Mouse (Mus musculus) ZHBTc4 (cell line): ENCODE data around the gene Batf.
"Not testable (repeated sequence)": the region's sequence is repeated elsewhere in the genome, so short reads cannot be mapped to it uniquely, and the experiment has no call there.

Experiments
- DNase-seq: peaks from one replicate; pipeline ENCODE4 v3.0.0-alpha.2; 2011; ENCODE audit warnings: low read depth, low spot score

Batf gene

DNA sequence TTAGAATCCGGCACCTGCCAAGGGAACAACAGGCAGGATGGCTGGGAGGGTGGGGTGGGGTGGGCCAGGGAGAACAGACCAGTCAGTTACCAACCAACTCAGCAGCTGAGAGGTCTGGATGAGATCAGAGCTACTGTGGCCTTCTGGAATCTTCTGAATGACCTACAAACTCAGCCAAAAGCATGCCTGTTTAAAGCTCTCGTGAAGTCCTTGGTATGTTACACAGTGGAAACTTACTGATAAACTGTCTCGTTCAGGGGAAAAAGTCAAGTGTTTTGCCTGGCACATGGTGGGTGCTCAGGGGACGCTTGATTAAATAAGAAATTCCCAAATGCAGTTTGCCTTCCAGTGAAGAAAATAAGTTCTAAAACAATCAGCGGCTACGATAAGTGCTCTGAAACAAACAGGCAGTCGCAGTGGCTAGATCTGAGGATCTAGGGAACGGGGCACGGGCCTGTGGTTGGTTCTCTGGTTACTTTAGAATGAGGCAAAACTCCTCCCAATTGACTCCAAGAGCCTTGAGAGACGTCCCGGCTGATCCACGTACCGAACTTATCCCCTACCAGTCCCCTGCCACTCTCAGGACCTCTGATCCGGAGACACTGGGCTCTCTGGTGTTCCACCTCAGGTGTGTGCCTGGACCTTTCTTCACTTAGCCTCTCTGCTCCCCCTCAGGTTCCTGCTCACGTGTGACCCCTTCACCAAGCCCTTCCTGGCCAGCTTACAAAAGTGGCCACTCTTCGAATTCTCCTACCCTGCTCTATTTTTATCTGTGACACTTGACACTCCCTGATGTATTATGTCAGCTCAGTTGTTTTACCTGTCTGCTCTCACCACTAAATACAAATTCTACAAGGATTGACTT is 1.8 kb upstream of the Batf start:
- DNase-seq: no peak

DNA sequence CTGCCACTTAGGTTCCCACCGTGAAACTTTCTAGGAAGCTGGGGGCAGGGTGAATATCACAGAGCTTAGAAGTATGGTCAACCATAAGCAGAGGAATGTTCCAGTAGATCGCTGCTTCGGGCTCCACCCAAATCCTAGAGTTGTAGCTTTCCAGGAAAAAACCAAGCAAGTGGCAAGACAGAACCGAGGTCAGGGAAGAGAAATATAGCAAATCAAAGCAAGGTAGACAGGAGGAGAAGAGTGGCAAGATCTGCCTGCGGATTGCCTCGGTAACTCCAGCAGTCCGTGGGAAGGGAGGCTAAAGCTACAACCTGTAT is 706 bp downstream of the Batf start:
- DNase-seq: no peak

DNA sequence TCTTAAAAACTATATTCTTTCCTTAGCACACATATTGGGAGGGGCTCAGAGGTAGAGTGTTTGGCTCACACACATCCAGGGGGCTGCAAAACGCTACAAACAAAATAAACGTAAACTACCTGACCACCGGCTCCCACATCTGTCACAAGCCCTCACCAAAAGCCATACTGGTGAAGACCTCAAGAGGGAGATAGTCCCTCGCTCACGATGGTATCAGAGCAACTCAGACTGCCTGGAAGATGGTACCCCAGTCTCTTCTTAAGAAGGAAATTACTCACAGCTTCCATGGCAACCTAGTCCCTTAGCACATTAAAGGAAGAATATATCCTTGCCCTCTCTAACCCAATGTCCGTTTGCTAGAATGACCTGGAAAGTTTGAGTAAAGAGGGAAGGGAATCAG is 1.4 kb downstream of the Batf start:
- DNase-seq: peak; percentile 20

DNA sequence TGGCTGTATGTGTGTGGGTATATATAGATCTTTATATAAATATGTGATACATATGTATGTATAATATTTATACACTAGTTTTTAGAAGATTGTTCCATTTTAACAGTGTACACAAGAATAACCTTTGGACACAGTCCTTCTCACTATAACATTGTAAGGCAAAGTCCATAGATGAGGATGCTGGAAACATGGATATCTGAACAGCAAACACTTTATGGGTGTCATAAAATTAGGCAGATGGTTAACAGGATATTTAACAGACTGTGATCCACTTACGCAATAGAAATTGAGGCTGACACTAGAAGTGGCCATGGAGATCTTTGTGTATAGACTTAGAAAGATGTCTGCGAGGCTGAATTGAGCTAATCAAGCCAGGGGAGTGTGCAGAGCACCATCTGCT is 9.3 kb downstream of the Batf start:
- no peak for DNase-seq

DNA sequence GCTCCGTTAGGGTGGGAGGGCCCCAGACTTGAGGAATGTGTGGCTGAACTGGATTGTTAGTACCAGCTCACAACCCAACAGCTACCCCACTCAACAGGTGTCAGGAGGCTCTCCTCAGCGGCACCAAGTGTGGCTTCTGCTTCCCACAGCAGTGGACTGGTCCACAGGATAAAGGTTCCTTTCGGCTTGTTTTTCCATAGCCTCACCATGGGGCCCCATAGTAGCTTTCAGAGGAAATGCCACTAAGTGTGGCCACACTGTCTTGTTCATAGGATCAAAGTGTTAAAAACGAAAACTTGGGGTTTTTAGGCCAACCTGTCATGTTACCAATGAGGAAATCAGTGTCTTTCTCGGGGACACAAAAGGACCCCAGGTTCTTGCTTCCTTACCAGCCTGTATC is 10.0 kb downstream of the Batf start:
- DNase-seq: no peak

DNA sequence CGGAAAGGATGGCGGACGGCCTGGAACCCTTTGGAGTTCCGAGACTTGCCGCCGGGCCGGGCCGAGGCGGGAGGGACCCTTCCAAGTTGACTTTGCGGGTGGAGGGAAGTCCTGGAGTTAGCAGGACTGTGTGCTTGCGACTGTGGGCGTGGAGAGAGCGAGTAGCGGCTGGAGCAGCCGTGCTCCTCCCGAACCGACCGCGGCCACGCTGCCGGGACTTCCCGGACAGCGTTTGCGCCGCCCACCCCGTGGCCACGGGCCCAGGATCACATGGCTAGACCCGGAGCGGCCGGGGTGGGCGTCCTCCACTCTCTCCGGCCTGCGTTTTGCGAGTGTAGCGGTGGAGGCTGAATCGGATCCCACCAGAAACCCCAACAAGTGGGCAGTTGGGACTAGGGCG is 11.7 kb downstream of the Batf start:
- not testable (repeated sequence) for DNase-seq

DNA sequence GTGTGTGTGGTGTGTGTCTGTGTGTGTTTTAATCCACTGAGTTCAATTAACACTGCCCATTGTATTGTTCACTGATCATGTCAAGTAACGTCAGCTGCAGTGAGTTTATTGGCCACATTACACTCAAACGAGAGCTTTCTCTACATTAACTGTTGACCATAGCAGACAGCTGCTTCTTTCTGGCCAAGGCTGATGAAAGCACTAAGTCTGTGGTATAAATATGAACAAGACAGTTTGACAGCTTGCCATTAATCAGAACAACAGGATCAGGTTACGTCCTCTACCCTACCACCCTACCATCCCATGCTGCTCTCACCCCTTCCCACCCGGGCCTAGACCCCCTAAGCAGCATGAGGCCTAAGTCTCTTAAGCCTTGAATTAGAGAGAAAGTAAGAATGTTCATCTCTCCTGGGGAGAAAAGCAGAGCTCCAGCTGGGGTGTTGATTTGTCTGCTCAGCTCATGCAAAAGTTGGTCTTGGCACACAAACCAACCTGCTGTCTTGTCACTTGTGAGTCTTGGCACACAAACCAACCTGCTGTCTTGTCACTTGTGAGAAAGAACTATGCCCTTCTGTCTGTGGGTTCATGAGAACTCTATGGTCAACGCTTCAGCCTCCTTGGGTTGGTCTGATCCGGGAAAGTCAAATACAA is 13.8 kb downstream of the Batf start:
- no peak for DNase-seq

DNA sequence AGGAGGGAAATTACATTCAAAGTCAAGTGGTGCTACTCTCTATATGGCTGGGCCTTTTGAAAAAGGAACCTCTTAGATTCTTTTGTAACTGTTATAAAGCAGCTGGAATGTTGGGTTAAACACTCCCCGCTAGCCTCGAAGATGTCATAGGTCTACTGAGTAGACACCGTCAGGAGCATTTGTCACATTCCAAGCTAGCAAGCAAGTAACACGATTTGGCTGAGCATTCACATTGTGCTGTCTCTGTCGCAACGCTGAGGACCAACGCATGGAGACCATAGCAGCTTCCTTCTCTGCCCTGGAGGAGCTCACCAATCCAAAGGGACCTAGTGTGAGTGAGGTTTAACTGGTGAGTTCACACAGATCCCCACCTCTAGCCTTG is 14.4 kb downstream of the Batf start:
- peak; percentile 47 for DNase-seq

DNA sequence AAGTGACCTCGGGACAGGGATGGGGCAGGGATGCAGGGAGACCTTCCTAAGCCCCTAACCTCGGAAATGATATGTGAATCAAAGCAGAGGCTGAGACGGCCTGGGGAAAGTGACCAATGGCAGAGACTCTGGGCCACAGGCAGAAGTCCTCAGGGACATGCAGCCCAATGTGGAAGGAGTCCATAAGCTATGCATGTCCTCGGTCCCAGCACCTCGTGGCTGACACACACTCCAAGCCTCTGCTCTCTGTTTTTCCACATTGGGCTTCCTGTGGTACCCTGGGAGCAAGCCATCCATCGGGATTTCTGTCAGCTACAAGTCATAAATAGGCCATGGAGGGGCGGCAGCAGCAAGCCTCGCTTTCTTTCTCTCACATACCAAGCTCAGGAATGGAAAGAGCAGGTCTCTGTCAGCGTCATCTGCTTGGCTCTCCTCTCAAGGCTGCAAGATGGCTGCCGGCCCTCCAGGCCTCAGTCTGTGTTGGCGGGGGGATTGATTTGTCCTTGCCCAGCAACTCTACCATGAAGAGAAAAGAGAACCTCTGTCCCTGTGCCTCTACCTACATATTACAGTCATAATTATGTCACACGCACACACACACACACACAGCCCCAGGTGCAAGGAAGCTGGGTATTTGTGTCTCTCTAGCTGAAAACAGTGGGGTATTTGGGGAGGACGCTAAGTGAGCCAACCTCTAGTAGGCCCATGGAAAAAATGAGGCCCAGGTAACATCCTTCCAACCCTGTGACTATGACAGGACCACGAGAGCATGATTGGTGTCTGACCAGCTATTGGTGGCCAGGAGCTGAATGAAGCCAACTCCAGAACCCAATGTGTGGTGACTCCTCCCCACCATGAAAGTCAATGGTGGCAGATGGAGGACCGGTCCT is 15.9 kb downstream of the Batf start:
- DNase-seq: no peak

DNA sequence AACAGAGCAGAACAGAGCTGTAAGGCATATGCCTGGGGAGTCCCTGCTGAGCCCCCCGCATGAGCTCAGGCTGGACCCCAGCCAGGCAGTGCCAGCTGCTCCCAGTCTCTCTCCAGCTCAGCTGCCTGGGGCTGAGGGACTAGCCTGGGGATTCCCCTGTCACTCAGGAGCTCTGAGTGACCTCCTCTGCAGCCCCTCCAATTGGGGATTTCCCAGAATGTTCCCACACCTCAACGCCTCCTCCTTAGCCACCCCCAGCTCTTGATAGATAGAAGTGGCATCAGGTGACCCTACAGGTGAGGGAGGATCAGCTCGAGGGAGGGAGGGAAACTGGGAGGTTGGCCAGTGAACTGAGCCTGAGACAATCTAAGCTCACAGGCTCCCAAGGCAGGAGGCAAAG is 17.0 kb downstream of the Batf start:
- DNase-seq: no peak

DNA sequence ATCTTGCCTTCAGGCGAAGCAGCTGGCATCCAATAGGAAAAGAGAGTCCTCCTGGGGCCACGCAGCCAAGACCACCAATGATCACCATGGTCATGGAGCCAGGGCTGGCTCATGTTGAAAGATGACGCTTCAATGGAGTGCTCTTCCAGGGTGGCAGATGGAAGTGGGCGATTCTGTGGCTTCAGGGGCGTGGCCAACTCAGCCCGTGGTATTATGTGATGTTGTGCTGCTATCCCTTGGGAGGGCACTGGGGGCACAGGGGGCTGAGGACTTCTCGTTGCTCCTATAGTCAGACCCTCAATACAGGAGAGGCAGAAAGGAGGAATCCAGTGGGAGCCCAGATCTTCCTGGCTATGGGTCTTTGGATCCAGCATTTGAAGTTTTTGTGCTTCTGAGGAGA is 18.1 kb downstream of the Batf start:
- peak; percentile 38 for DNase-seq

DNA sequence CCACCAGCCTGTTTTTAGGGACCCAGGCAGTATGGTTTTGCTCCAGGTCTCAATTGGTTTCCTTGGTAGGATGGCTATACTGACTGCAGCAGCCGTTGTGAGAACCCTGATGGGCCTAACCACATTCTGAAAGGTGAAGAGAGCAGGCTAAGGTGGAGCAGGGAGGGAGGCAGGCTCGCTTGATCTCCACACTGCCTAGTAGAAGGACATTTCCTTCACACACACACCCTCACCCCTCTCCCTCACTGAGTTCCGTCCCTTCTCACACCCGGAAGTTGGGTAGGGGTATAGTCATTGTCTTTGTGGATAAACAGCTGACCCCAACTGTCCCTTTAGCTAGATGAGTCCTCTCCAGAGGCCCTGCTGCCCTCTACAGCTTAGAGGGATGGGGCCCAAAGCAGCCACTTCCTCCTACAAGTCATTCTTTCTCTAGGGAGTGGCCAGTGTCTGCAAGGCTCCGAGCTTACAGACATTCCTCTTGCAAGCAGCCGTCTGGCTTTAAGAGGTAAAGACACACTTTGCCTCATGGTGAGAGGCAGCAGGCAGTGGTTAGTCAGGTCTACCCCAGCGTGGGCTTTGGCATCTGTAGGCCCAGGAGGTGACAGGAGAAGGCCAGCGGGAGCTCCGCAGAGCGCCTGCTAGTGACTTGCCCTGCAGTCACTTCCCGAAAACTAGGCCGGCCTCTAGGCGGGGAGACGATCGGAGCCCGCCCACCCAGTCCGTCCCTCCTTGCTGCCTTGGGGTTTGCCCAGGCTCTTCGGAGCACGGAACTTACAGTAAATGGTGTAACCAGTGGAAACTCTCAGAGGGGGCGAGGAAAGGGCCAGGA is 18.7 kb downstream of the Batf start:
- DNase-seq: peak; percentile 78

DNA sequence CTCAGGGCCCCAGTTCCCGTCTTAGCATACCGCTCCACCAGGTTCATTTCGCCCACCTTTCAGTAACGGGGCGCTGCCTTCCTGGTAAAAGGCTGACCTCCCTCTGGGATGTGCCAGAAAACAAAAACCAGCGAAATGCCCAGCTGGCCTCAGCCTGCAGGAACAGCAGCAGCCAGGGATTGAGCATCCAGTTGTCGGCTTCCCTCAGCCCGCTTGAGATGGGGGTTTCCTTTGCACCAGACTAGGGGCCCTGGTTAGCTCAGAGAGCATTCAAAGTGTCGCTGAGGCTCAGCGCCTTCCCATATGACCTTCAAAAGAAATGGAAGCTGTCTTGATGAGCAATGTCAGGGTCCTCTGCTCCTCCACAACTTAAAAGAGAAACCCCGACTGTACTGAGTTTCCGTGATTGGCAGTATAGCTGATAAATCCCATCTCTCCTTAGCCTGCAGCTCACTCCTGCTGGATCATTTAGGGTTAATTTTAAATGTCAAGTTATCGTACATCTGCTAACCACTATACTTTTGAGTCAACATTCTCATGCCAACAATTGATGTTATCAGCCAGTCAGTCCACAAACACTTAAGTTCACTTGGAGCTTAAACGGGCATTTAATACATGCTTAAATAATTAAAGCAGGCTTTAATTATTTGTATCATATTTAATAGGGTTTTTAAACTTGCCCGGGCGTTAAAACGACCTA is 19.5 kb downstream of the Batf start:
- DNase-seq: no peak

DNA sequence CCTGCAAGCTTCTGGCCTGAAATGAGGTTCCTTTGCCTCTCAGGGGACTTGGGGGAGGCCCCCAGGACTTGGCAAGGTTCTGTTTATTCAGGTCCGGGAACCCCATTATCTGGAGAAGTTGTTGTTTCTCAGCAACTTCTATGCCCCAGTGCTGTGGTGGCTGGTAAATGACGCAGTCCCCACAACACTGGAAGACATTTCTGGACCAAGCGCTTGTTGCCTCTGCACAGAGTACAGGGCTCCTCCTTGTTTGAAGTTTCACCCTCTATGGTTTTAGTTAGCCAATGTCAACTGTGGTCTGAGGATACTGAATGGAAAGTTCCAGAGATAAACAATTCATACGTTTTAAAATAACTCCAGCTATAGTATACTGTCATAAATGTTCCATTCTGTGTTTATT is 20.4 kb downstream of the Batf start:
- no peak for DNase-seq

DNA sequence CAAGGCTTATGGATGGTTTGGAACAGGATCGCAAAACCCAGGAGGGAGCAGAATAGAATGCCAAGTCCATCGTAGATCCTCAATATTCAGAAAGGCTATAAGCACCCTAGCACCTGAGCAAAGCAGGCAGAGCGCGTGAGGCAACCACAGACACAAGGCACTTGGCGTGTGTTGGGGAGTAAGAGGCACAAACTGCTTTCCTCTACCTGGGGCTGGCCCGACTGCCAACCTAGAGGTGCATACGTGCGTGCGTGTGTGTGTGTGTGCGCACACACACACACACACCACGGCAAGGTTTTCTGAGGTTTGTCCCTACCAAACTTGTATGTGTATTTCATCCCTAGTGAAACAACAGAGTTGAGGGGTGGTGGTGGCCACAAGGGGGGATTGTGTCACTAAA is 20.9 kb downstream of the Batf start:
- no peak for DNase-seq

DNA sequence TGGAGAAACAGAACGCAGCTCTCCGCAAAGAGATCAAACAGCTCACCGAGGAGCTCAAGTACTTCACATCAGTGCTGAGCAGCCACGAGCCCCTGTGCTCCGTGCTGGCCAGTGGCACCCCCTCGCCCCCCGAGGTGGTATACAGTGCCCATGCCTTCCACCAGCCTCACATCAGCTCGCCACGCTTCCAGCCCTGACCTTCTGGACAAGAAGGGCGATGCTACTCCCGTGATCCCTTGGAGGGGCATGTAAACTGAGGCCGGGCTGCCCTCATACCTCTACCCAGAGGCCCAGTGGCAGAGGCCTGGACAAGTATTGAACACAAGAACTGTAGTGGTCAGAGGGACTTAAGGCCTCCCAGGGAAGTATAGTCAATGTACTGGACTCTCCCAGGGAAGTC is 22.1 kb downstream of the Batf start:
- no peak for DNase-seq

DNA sequence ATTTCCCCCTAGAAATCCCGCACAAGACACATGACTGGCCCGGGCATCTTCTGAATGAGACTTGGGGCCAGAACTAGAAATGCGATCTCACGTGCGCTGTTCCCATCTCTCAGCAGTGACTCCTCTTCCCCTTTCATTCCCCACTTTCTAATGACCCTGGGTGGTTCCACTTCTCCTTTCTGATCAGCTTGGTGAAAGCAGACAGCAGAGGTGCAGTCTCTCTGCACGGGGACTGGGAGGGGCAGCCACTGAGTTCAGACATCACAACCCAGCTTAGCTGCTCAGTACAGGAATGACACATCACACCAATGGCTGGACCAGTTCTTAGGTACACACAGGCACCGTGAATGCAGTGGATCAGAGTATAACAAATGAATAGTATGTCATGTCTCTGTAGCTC is 24.2 kb downstream of the Batf start:
- DNase-seq: no peak

DNA sequence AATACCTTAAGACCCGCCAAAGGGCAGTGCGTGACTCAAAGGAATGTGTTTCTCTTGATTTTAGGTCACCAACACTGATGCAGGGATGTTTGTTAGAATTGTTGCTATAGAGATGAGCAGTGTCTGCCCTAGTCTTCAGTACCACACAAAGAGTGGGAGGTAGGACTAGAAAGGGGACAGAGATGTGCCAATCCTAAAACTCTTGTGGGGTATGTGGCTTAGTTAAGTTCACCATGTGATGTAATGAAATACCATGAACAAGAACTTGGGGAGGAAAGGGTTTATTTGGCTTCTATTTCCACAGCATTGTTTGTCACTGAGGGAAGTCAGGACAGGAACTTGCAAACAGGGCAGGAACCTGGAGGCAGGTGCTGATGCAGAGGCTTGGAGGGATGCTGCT is 26.1 kb downstream of the Batf start:
- no peak for DNase-seq

DNA sequence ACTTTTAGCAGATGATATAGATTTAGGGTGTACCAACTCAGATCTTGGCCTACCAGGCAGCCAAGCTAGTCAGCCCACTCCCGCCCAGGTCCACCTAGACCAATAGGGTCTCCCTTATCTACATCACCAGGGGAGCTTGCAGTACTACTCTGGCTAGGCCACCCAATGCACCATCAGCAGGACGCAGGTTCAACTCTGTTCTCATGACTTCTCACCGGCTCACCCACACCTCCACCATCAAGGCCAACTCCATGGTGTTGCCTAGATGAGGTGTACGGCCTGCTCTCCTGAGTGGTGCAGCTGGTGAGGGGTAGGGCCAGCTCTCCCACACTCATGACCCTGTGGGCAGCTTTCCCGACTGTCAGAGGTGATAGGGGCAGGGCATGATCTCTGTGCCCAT is 27.7 kb downstream of the Batf start:
- DNase-seq: no peak

DNA sequence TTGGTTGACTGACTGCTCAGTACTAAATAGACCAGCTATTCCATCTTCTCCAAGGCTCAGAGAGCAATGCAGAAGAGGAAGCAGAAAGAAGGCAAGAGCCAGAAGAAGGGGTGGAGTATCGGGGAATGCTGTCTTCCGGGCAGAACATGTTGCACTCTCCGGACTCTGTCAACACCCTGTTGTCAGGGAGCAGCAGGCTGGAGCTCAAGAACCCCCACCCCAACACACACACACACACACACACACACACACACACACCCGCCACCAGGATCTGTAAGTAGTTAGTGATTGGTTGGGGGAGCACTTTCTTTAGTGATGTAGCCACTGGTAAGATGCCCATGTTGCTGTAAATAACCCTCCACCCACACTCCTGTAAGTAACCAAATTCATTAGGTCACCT is 38.8 kb downstream of the Batf start:
- DNase-seq: no peak

DNA sequence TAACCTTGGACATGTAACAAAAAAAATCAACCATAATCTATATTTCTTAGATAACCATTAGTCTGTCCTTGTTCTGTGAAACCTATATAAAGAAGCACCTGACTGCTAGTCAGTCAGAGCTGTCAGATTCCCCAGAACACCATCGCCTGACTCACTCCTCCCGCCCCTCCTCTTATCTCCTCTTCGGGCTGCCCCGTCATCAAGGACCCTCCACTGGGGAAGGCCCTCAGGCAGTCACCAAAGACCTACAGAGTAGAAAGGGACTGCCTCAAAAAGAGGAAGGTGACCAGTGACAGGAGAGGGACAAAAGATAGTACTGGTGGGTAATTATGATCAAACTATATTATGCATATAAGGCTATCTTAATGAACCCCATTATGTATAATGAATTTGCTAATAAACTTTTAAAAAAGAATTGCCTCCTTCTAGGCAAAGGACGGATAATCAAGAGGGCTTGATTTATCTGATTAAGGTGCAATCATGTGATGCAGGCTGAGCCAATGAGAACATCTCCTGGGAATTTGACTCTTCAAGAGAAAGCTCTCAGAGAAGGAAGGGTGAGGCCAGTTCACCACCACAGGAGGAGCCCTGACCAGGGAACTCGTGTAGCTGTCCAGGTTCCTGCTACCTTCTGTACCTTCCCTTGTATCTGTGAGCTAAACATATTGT is 40.4 kb downstream of the Batf start:
- DNase-seq: no peak
